Comparison of ENCODE assay signal across 9 mouse cellular contexts in genomic region chr3:68935498-68935897, GRCm38 (mm10).
A peak's percentile ranks its signal among the peaks of the same experiment; 100 is the strongest.
DNase-seq lines count a peak whose midpoint lies in the region; ATAC-seq and TF ChIP-seq lines count a peak whose summit lies in the region.
"Had no signal": no experiment of that assay in that cellular context is flagged by ENCODE, and none has a peak within 500 bp of the region (broad histone marks: within the 10 kb centered on the region; RNA-seq: fewer than 3 reads in every experiment).

No protein-coding gene starts in this region.

- H3K36me3 ChIP-seq in heart, adult 2 months (ENCODE audit: control insufficient read depth, insufficient read depth, low read length), result no peaks in the 10 kb centered on the region

- no peak for TF ChIP-seq POLR2A in heart, adult 2 months (IDR thresholded peaks at IDR 0.05; ENCODE audit: insufficient read depth, low read depth, low read length)

- no peaks in the 10 kb centered on the region for H3K4me1 ChIP-seq in heart, adult 2 months (ENCODE audit: control insufficient read depth, insufficient read depth, low read length)

- no peak overlapping the region for H3K27ac ChIP-seq in heart, adult 2 months

- H3K9ac ChIP-seq in heart, adult 2 months (ENCODE audit: low read depth, low read length), result no peak overlapping the region

- no peak for TF ChIP-seq EP300 in heart, adult 2 months (IDR thresholded peaks at IDR 0.05; ENCODE audit: insufficient read depth, low read depth, low read length)

- DNase-seq in heart, adult 2 months, result no peak
- DNase-seq in heart, adult 8-10 months (ENCODE audit: low spot score), result no peak
- peak; percentile 34 for DNase-seq in right cerebral cortex, postnatal 4 days
- no peak for DNase-seq in right cerebral cortex, postnatal 10 days (ENCODE audit: low spot score in 2 of 2)
- DNase-seq in layer of hippocampus, adult 18-20 months (ENCODE audit: low spot score in 2 of 2), result no peak
- no peak for DNase-seq in frontal cortex, postnatal 10 days (ENCODE audit: low spot score in 2 of 2)
- DNase-seq: gastrocnemius, postnatal 25 days had no signal

- peak; percentile 56 for TF ChIP-seq CTCF in heart, adult 2 months (IDR thresholded peaks at IDR 0.05)

- peak; percentile 48; the same call in 1 of the 2 replicates for ATAC-seq in granulocyte monocyte progenitor cell, adult 5-6 weeks (replicated peaks; ENCODE audit: poor library complexity, severe bottlenecking)
- ATAC-seq in activated CD4-positive, CD25-positive, alpha-beta regulatory T cell, adult 4 months, result no peak

- H3K27me3 ChIP-seq in heart, adult 2 months (ENCODE audit: control insufficient read depth, insufficient read depth, low read length), result no peaks in the 10 kb centered on the region

- intact Hi-C loops in heart, adult 2 months (cut with DNase I), result no loop called here

- H3K4me3 ChIP-seq in heart, adult 2 months, result no peak overlapping the region

- 95% methylated on average over 1 of the region's 1 CpGs for WGBS in heart, adult 2 months

- no peaks in the 10 kb centered on the region for H3K79me2 ChIP-seq in heart, adult 2 months (replicated peaks; ENCODE audit: control insufficient read depth, insufficient read depth, low read length)
